Mouse (Mus musculus): ENCODE results near the gene Ebf3. TPM values are rescaled to one million over a fixed set of nuclear protein-coding genes. Genes with fewer than 3 reads are reported as not detected.

Gene Ebf3
- polyA plus RNA-seq, 1 experiment, result 0.70 TPM

DNA sequence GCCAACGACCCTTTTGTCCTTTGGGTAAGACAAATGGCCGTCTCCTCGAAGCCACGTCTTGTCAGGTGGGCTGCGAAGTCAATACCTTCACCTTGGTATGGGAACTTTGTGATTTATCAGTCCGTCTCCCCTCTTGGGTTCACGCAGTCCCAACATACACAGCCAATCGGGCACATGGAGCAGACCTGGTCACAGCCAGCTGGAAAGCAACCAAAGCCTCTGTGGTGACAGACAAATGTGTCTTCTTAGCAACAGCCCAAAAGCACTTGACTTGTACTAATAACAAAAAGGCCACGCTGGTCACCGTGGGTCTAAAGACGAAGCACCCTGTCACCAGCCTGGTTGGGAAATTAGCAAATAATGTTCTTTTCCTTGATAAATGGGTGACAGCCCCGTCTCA, 95.5 kb downstream of the Ebf3 start:
- Histone ChIP-seq H3K27ac (ENCODE audit: insufficient read depth, low read depth, low read length) (no peak overlapping the region), H3K36me3 (ENCODE audit: control insufficient read depth, insufficient read depth, low read length) (no peaks in the 10 kb centered on the region), H3K4me3 (ENCODE audit: low read depth, low read length) (no peak overlapping the region), H3K27me3 (ENCODE audit: control insufficient read depth, insufficient read depth, low read length) (no peaks in the 10 kb centered on the region), H3K4me1 (ENCODE audit: control insufficient read depth, insufficient read depth, insufficient read length, low read length) (no peaks in the 10 kb centered on the region)
- TF ChIP-seq CTCF (IDR thresholded peaks at IDR 0.05; ENCODE audit: extremely low read depth, insufficient read length, insufficient replicate concordance, low read depth, low read length), result no peak
- TF ChIP-seq POLR2A (IDR thresholded peaks at IDR 0.05; ENCODE audit: low read depth, low read length), result no peak
- WGBS, result 79% methylated on average over 12 of the region's 12 CpGs

GRCm38 (mm10) chr7:137213444-137213843, 100.8 kb downstream of the Ebf3 start:
- H3K4me1 ChIP-seq (ENCODE audit: control insufficient read depth, insufficient read depth, insufficient read length, low read length), result no peaks in the 10 kb centered on the region
- 56% methylated on average over 1 of the region's 1 CpGs for WGBS
- H3K4me3 ChIP-seq (ENCODE audit: low read depth, low read length), result no peak overlapping the region
- no peaks in the 10 kb centered on the region for H3K36me3 ChIP-seq (ENCODE audit: control insufficient read depth, insufficient read depth, low read length)
- TF ChIP-seq CTCF (IDR thresholded peaks at IDR 0.05; ENCODE audit: extremely low read depth, insufficient read length, insufficient replicate concordance, low read depth, low read length), result no peak
- no peak for TF ChIP-seq POLR2A (IDR thresholded peaks at IDR 0.05; ENCODE audit: low read depth, low read length)
- peaks cover 10% of the 10 kb centered on the region for H3K27me3 ChIP-seq (ENCODE audit: control insufficient read depth, insufficient read depth, low read length)
- H3K27ac ChIP-seq (ENCODE audit: insufficient read depth, low read depth, low read length), result no peak overlapping the region

DNA sequence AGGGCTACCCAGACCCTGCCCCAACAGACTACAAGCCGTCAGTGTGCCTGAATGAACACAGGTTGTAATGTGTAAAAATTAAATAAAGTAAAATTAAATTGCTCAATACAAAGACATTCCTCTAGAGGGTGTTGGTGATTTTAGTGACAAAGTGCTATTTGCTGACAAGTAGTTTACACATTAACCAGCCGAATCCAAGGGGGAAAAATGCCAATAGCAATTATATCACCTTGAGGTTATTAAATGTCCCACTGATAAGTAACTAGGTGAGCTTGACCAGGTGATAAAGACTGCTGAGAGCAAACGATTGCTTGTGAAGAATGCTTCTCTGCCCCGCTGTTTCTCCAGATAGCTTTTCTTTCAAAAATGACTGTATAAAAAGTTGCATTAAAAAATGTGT, 102.9 kb downstream of the Ebf3 start:
- no peak overlapping the region for H3K27ac ChIP-seq (ENCODE audit: insufficient read depth, low read depth, low read length)
- WGBS, result 18% methylated on average over 4 of the region's 4 CpGs
- H3K4me3 ChIP-seq (ENCODE audit: low read depth, low read length), result no peak overlapping the region
- TF ChIP-seq POLR2A (IDR thresholded peaks at IDR 0.05; ENCODE audit: low read depth, low read length) (no peak), CTCF (IDR thresholded peaks at IDR 0.05; ENCODE audit: extremely low read depth, insufficient read length, insufficient replicate concordance, low read depth, low read length) (no peak)
- no peaks in the 10 kb centered on the region for H3K36me3 ChIP-seq (ENCODE audit: control insufficient read depth, insufficient read depth, low read length)
- peaks cover 14% of the 10 kb centered on the region for H3K27me3 ChIP-seq (ENCODE audit: control insufficient read depth, insufficient read depth, low read length)
- no peaks in the 10 kb centered on the region for H3K4me1 ChIP-seq (ENCODE audit: control insufficient read depth, insufficient read depth, insufficient read length, low read length)

- Histone ChIP-seq H3K27ac (ENCODE audit: insufficient read depth, low read depth, low read length) (no peak overlapping the region), H3K27me3 (ENCODE audit: control insufficient read depth, insufficient read depth, low read length) (peaks cover 15% of the 10 kb centered on the region), H3K36me3 (ENCODE audit: control insufficient read depth, insufficient read depth, low read length) (no peaks in the 10 kb centered on the region), H3K4me1 (ENCODE audit: control insufficient read depth, insufficient read depth, insufficient read length, low read length) (no peaks in the 10 kb centered on the region), H3K4me3 (ENCODE audit: low read depth, low read length) (no peak overlapping the region)
- no peak for TF ChIP-seq CTCF (IDR thresholded peaks at IDR 0.05; ENCODE audit: extremely low read depth, insufficient read length, insufficient replicate concordance, low read depth, low read length)
- TF ChIP-seq POLR2A (IDR thresholded peaks at IDR 0.05; ENCODE audit: low read depth, low read length), result no peak
- 66% methylated on average over 15 of the region's 15 CpGs for WGBS
Measured at GRCm38 (mm10) chr7:137209688-137210345, 104.4 kb downstream of the Ebf3 start.

DNA sequence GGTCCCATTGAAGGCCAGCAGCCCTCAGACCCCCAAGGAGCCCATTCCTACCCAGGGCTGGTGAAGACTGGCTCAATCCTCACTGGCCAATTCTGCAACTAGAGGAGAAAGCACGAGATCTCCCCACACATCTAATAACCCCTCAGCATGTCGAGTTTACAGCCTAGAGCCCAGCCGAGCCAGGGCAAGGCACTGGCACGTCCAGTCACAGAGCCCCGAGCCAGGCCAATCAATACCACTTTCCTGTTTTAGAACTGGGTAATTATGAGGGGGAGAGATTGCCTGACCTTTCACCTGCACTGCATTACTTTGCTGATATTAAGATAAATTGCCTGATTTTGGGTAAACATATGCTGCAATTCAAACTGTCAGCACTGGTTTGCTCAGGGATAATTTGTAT, 105.7 kb downstream of the Ebf3 start:
- Histone ChIP-seq H3K27me3 (ENCODE audit: control insufficient read depth, insufficient read depth, low read length) (peaks cover 17% of the 10 kb centered on the region), H3K27ac (ENCODE audit: insufficient read depth, low read depth, low read length) (no peak overlapping the region), H3K4me1 (ENCODE audit: control insufficient read depth, insufficient read depth, insufficient read length, low read length) (no peaks in the 10 kb centered on the region), H3K4me3 (ENCODE audit: low read depth, low read length) (no peak overlapping the region), H3K36me3 (ENCODE audit: control insufficient read depth, insufficient read depth, low read length) (no peaks in the 10 kb centered on the region)
- WGBS, result 18% methylated on average over 5 of the region's 5 CpGs
- no peak for TF ChIP-seq POLR2A (IDR thresholded peaks at IDR 0.05; ENCODE audit: low read depth, low read length)
- TF ChIP-seq CTCF (IDR thresholded peaks at IDR 0.05; ENCODE audit: extremely low read depth, insufficient read length, insufficient replicate concordance, low read depth, low read length), result no peak

DNA sequence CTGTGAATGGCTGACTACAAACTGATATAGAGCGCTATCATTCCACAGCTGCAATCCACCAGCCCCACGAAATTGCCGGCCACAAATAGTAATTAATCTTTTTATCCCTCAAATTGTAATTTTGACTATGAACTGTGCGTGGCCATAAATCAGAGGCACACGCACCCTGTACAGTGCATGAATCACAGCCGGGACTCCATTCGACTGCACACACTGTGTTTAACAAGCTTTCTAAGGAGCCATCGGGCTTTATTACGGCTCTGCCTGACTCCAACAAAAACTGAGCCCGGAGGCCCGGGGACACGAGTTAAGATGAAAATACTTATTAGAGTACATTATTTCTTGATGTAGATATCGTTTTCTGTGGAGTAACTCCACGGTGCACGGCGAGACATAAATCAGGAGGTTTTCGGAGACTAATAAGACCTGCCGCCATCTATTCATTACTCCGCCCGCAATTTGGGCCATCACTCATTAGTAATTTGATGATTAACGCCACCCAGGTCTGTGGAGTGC, 107.4 kb downstream of the Ebf3 start:
- no peak for TF ChIP-seq CTCF (IDR thresholded peaks at IDR 0.05; ENCODE audit: extremely low read depth, insufficient read length, insufficient replicate concordance, low read depth, low read length)
- no peak for TF ChIP-seq POLR2A (IDR thresholded peaks at IDR 0.05; ENCODE audit: low read depth, low read length)
- no peaks in the 10 kb centered on the region for H3K4me1 ChIP-seq (ENCODE audit: control insufficient read depth, insufficient read depth, insufficient read length, low read length)
- no peak overlapping the region for H3K27ac ChIP-seq (ENCODE audit: insufficient read depth, low read depth, low read length)
- WGBS, result 58% methylated on average over 21 of the region's 21 CpGs
- H3K36me3 ChIP-seq (ENCODE audit: control insufficient read depth, insufficient read depth, low read length), result no peaks in the 10 kb centered on the region
- peaks cover 17% of the 10 kb centered on the region for H3K27me3 ChIP-seq (ENCODE audit: control insufficient read depth, insufficient read depth, low read length)
- H3K4me3 ChIP-seq (ENCODE audit: low read depth, low read length), result no peak overlapping the region

GRCm38 (mm10) chr7:137199533-137199932, 114.7 kb downstream of the Ebf3 start:
- WGBS, result 91% methylated on average over 4 of the region's 4 CpGs

More at GRCm38 (mm10) chr7:137199533-137199932, 114.7 kb downstream of the Ebf3 start:
- Histone ChIP-seq H3K27ac (ENCODE audit: insufficient read depth, low read depth, low read length) (no peak overlapping the region), H3K4me1 (ENCODE audit: control insufficient read depth, insufficient read depth, insufficient read length, low read length) (no peaks in the 10 kb centered on the region), H3K27me3 (ENCODE audit: control insufficient read depth, insufficient read depth, low read length) (no peaks in the 10 kb centered on the region), H3K36me3 (ENCODE audit: control insufficient read depth, insufficient read depth, low read length) (no peaks in the 10 kb centered on the region), H3K4me3 (ENCODE audit: low read depth, low read length) (no peak overlapping the region)
- no peak for TF ChIP-seq CTCF (IDR thresholded peaks at IDR 0.05; ENCODE audit: extremely low read depth, insufficient read length, insufficient replicate concordance, low read depth, low read length)
- no peak for TF ChIP-seq POLR2A (IDR thresholded peaks at IDR 0.05; ENCODE audit: low read depth, low read length)

All from small intestine, adult 2 months (tissue).